Mouse (Mus musculus) E14TG2a.4 (cell line): Measurements from ENCODE around the gene Rgs3.
A peak's percentile ranks its signal among the peaks of the same experiment; 100 is the strongest.

Experiments used
- H3K27me3 ChIP-seq: 2 replicates; pipeline ENCODE4 v1.6.1; 2014; ENCODE audit warnings: low read length, control low read depth; ENCODE audit not compliant: insufficient read depth
- H3K36me3 ChIP-seq: 2 replicates; pipeline ENCODE4 v1.6.1; 2014; ENCODE audit warnings: low read length, control low read depth; ENCODE audit not compliant: insufficient read depth
- H3K4me1 ChIP-seq: replicated peaks from 2 replicates; pipeline ENCODE4 v1.6.1; 2014; ENCODE audit warnings: low read depth, low read length, control low read depth
- H3K4me3 ChIP-seq: replicated peaks from 2 replicates; pipeline ENCODE4 v1.5.1; 2014; ENCODE audit warnings: mild to moderate bottlenecking, low read length
- H3K9me3 ChIP-seq: 2 replicates; pipeline ENCODE4 v1.6.1; 2014; ENCODE audit warnings: low read length, control low read depth
- CTCF ChIP-seq: conservative IDR thresholded peaks from 2 replicates; pipeline ENCODE4 v1.5.1; 2014; ENCODE audit warnings: low read length
- NANOG ChIP-seq: IDR thresholded peaks from 2 replicates; pipeline ENCODE4 v1.6.1; 2014; ENCODE audit warnings: borderline replicate concordance, low read length, mixed read lengths
- POU5F1 ChIP-seq: IDR thresholded peaks from 2 replicates; pipeline ENCODE4 v1.6.1; 2014; ENCODE audit warnings: low read length, borderline replicate concordance

Rgs3 gene

DNA sequence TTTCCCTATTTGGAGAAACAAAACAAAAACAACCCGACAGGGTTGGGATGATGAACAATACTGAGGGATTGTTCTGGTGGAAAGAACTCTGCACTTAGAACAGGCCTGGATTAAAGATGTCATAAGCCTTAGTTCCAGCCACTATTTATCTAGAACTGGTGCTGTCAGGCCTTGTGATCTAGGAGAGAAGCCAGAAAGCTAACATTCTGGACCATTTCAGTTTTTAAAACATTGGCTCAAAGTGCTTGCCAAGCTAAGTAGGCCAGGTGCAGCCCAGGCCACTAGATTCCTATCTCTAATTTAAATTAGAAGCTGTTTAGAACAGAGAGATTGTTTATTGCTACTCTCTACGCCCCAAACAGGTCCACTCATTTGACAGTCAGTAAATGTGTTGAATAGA is 33.4 kb upstream of the Rgs3 start:
- peaks cover 7% of the 10 kb centered on the region for H3K27me3 ChIP-seq
- H3K4me3 ChIP-seq: no peak overlapping the region
- no peaks in the 10 kb centered on the region for H3K9me3 ChIP-seq
- TF ChIP-seq CTCF: no peak
- TF ChIP-seq NANOG: no peak
- TF ChIP-seq POU5F1: no peak
- H3K4me1 ChIP-seq: peaks cover 26% of the 10 kb centered on the region
- peaks cover 29% of the 10 kb centered on the region for H3K36me3 ChIP-seq

GRCm38 (mm10) chr4:62527655-62528054 is 32.0 kb upstream of the Rgs3 start:
- Histone ChIP-seq H3K36me3 (peaks cover 17% of the 10 kb centered on the region), H3K9me3 (no peaks in the 10 kb centered on the region), H3K4me1 (peaks cover 31% of the 10 kb centered on the region), H3K4me3 (no peak overlapping the region), H3K27me3 (peaks cover 7% of the 10 kb centered on the region)
- TF ChIP-seq CTCF: no peak
- no peak for TF ChIP-seq POU5F1
- no peak for TF ChIP-seq NANOG

GRCm38 (mm10) chr4:62533729-62534128 is 25.9 kb upstream of the Rgs3 start:
- no peaks in the 10 kb centered on the region for H3K27me3 ChIP-seq
- H3K4me3 ChIP-seq: no peak overlapping the region
- TF ChIP-seq NANOG: no peak
- H3K4me1 ChIP-seq: peaks cover 19% of the 10 kb centered on the region
- H3K36me3 ChIP-seq: no peaks in the 10 kb centered on the region
- no peaks in the 10 kb centered on the region for H3K9me3 ChIP-seq

- Histone ChIP-seq H3K9me3 (peaks cover 12% of the 10 kb centered on the region), H3K4me3 (no peak overlapping the region), H3K36me3 (no peaks in the 10 kb centered on the region), H3K27me3 (0 out of 2 replicates have a peak, but pooled peaks cover 7% of the 10 kb centered on the region), H3K4me1 (peaks cover 3% of the 10 kb centered on the region; the same call in 1 of the 2 replicates)
- no peak for TF ChIP-seq NANOG
- no peak for TF ChIP-seq CTCF
- TF ChIP-seq POU5F1: no peak
These were observed 17.8 kb upstream of the Rgs3 start for GRCm38 (mm10) chr4:62541802-62542201.

DNA sequence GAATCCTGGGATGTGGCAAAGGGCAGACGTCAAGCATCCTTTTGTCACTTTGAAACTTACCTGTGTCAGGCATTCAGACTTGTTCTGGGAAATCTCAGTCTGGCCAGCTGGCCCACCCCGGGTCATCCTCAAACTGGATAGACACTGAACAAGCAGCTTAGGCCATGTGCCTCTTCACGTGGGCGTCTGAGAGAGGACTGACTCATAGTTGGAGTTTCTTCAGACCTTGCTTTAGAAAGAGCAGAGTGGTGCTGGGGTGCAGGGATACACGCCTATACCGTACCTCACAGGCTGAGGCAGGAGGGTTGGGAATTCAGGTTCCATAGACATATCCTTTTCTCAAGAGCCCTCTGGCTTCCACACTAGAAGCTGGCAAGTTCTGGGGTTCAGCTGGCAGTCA is 15.9 kb upstream of the Rgs3 start:
- Histone ChIP-seq H3K9me3 (peaks cover 12% of the 10 kb centered on the region), H3K4me1 (peaks cover 3% of the 10 kb centered on the region; the same call in 1 of the 2 replicates), H3K36me3 (no peaks in the 10 kb centered on the region), H3K27me3 (0 out of 2 replicates have a peak, but pooled peaks cover 7% of the 10 kb centered on the region), H3K4me3 (no peak overlapping the region)
- TF ChIP-seq NANOG: no peak
- no peak for TF ChIP-seq POU5F1
- no peak for TF ChIP-seq CTCF

GRCm38 (mm10) chr4:62544801-62545200 is 14.8 kb upstream of the Rgs3 start:
- no peak for TF ChIP-seq NANOG
- TF ChIP-seq POU5F1: no peak
- TF ChIP-seq CTCF: no peak
- 0 out of 2 replicates have a peak, but pooled peaks cover 7% of the 10 kb centered on the region for H3K27me3 ChIP-seq
- no peak overlapping the region for H3K4me3 ChIP-seq
- H3K36me3 ChIP-seq: no peaks in the 10 kb centered on the region
- H3K4me1 ChIP-seq: peaks cover 3% of the 10 kb centered on the region; the same call in 1 of the 2 replicates
- peaks cover 12% of the 10 kb centered on the region for H3K9me3 ChIP-seq

DNA sequence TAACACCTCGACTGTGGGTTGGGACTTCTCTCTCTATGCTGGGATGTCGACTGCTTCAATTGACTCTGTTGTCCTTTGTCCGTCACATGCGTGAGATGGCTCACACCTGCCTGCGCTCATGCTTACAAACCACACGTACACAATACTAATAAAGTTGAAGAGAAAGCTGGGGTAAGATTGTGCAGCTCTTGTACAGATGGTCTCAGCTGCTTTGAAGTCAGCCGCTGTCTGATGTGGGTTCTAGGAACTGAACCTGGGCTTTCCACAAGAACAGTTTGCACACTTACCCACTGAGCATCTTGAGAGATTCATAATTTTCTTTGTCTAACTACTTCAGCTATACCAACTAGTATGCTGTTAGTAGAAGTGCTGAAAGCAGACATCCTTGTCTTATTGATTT is 7.7 kb upstream of the Rgs3 start:
- H3K36me3 ChIP-seq: no peaks in the 10 kb centered on the region
- no peaks in the 10 kb centered on the region for H3K4me1 ChIP-seq
- H3K4me3 ChIP-seq: no peak overlapping the region
- no peaks in the 10 kb centered on the region for H3K9me3 ChIP-seq
- TF ChIP-seq CTCF (no peak), POU5F1 (no peak), NANOG (no peak)
- H3K27me3 ChIP-seq: no peaks in the 10 kb centered on the region

- Histone ChIP-seq H3K9me3 (no peaks in the 10 kb centered on the region), H3K27me3 (0 out of 2 replicates have a peak, but pooled peaks cover 2% of the 10 kb centered on the region), H3K4me1 (no peaks in the 10 kb centered on the region), H3K4me3 (no peak overlapping the region), H3K36me3 (no peaks in the 10 kb centered on the region)
- TF ChIP-seq POU5F1 (no peak), NANOG (no peak), CTCF (no peak)
These were observed 2.2 kb upstream of the Rgs3 start for GRCm38 (mm10) chr4:62557436-62557835.

- H3K4me3 ChIP-seq: no peak overlapping the region
- no peaks in the 10 kb centered on the region for H3K36me3 ChIP-seq
- H3K9me3 ChIP-seq: no peaks in the 10 kb centered on the region
- H3K4me1 ChIP-seq: no peaks in the 10 kb centered on the region
- H3K27me3 ChIP-seq: 0 out of 2 replicates have a peak, but pooled peaks cover 8% of the 10 kb centered on the region
- TF ChIP-seq CTCF (peak; percentile 69), POU5F1 (no peak)
These were observed 1.4 kb downstream of the Rgs3 start for GRCm38 (mm10) chr4:62560963-62561629.
